Mouse (Mus musculus) embryo, embryonic 10 days (tissue): ENCODE results near the gene Rxra.

Experiments used
- DNase-seq: peaks from one replicate; pipeline ENCODE4 v3.0.0-alpha.2; 2015; ENCODE audit warnings: low spot score

Rxra gene

DNA sequence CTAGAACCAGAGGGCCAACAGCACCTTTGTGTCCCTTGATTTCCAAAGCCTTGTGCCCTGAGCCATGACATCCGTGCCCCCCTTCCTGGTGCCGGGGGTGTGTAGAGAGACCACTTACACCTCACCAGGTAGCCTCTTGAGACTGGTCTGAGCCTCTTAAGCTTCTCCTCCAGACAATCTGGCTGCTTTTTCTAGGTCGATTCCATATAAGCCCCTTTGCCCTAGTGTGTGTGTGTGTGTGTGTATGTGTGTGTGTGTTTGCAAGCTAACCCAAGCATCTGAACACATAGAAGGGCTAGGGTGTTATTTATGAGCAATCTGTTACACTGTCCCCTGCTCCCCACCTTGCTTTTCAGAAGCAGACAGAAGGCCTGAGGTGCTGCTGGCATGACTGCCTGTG lies 62.2 kb downstream of the Rxra start:
- no peak for DNase-seq

DNA sequence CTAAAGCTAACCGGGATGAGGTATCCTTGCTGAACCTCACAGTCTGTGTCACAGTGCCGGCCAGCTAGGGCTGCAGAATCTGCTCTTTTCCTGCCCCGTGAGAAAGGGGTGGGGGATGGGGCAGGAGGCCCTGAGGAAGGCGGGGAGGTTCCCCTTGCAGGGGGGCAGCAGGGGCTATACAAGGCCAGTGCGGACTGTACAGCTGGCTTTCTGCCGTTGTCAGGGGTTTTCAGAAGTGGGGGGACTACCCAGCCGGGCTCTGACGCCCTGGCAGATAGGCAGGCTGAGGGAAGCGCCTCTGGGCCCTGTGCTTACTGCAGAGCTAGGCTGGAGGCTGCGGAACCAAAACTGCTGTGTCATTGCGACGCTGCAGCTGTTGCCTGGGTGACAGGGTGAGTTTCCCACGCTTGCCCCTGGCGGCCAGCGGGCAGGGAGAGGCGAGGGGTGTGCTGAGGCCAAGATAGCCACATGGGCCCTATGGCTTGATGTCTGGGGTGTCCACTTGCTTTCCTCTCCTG lies 63.9 kb downstream of the Rxra start:
- DNase-seq: peak; percentile 95

DNA sequence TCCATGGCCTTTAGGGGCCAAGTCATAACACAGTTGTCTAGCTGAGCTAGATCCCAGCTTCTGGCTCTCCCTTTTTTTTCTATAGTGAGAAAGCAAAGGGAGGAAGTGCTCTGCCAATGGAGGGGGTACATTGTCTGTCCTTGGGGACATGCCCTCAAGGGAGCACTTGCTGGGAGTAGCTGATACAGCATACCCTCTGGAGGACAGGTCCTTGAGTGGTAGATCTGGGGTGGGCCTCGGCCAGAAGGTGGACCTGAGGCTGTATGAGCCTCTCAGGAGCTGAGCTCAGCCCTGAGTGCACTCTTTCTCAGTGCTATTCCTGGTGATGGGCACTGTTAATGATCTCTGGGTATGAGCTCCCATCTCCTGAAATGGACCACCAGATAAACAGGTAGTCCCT lies 66.9 kb downstream of the Rxra start:
- no peak for DNase-seq

DNA sequence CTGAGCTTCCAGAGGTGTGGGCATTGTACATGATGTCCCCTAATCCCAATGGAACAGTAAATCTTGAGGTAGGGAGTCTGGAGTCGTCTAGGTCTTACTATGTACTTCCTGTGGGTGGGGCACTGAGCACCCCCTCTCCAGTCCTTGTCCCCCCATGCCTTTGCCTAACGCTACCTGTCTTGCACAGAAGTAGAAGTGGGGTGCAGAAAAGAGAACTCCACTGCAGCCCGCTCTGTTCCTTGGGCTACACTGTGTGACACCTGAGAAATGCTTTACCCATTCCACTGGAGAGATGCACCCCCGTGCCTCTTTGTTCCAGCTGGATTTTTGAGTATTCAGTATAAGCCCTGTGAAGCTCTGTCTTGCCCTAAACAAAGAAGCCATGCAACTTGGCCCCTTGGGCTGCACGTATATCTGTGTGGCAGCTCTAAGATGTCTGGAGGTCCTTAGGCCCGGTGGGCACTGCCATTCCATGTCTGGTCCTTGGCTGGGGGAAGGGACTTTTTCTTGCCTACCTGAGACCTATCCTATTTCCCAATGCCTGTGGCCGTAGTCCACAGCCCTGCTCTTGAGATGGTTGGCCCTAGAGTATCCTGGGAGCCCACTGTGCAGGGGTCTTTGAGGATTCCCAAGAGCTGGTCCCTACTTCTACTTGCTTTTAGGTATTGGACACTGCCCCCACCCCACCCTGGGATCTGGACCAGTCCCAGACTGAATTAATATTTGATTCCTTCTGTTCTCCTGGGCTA lies 67.8 kb downstream of the Rxra start:
- DNase-seq: no peak

DNA sequence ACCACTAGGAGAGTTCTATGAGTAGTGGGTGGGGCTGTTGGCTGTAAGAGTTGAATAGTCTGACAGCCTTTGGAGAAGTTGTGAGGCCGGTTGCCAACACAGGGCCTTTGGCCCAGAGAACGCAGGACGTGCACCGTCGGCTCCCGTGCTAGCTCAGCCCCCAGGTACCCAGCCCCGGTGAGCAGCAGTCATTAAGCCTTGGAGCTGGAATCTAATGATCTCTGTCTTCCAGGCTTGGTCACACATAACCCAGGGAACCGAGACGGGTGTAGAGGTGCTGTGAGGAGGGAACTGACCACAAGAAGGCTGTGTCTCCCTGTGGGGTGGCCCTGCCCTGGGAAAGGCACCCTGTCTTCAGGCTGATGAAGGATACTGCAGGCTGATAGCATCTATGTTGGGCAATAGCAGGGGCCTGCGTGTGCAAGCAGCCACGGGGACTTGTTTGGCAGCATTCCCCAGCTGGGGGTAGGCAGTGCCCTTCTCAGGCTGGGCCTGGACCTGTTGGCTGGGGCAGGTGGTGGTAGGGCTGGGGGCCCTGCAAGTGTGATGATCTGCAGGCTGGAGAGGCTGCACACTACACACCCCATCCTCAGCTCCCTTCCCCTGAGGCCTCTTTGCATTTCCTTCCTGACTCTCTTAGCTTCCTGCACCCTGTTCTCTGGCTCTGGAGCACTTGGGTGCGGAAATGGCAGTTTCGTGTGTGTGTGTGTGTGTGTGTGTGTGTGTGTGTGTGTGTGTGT lies 68.5 kb downstream of the Rxra start:
- no peak for DNase-seq

DNA sequence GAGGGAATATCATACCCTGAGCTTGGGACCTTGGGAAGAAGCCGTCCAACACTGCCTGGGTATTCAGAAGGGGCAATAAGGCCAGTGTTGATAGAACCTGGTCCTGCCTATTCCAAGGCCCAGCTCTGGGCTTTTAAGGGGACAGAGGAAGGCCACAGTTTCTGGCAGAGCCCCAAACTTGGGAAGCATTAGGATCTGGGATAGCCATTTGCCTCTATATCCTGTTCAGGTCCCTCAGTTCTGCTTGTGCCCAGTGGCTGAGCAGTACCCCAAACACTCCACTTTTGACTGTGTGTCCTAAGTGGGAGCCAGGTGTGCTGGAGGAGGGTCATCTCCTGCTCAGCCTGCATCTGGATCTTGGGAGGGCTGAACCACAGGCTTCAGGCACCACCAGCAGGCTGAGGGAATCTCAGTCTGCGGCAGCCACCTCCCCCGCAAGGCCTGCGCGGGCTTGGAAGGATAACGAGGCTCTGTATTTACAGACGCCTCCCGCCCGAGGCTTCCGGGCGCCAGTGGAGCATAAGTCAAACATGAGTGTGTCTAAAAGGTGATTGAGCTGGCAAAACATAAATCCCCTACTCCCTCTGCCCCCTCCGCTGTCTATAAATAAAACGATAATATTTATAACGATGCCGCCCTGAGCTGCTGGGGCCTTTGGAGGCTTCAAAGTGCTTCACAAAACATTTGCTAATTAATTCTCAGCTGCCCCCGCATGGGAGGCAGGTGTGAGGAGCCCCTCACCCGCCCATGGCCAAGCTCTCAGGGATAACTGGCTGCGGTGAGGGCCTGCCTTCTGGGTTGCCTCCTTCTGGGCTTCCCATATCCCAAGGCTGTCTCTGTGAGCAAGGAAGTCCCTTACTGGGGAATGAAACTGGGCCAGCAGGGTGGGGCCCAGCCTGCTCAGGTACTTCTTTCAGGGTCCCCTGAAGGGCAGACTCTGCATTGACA lies 69.7 kb downstream of the Rxra start:
- peak; percentile 64 for DNase-seq

DNA sequence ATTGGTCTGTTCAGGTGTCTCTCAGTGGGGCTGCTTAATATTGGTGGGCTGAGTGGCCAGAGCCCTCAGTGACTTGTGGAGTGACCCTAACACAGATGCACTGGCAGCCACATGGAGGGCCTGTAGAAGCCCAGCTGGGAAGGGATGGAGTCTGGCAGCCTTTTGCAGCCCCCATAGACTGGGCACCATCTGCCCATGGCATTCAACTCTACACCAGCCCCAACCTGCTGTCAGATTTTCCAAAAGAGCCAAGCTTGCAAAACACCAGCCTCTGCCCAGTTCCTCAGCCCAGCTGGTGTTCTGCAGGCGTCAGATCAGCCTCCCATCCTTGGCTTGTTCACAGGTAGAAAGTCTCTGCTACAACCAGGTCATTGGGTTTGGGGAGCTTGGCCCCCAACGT lies 70.6 kb downstream of the Rxra start:
- no peak for DNase-seq

DNA sequence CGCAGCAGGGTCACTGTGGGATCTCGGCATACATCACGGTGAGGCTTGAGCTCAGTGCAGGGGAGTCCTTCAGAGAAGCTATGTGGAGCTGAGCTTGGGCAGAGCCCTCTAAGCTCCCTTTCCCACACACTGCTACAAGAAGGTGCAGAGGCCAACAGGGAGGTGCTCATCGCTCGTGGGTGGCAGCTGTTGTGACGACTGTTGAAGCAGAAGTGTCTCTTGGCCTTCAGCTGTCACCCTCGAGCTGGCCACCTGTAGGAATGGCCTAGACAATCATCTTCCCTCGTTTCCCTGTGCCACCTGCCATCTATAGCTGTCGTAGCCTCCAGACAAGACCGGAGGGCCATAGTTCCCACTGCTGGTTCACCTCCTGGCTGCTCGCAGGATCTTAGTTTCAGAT lies 72.7 kb downstream of the Rxra start:
- DNase-seq: no peak

DNA sequence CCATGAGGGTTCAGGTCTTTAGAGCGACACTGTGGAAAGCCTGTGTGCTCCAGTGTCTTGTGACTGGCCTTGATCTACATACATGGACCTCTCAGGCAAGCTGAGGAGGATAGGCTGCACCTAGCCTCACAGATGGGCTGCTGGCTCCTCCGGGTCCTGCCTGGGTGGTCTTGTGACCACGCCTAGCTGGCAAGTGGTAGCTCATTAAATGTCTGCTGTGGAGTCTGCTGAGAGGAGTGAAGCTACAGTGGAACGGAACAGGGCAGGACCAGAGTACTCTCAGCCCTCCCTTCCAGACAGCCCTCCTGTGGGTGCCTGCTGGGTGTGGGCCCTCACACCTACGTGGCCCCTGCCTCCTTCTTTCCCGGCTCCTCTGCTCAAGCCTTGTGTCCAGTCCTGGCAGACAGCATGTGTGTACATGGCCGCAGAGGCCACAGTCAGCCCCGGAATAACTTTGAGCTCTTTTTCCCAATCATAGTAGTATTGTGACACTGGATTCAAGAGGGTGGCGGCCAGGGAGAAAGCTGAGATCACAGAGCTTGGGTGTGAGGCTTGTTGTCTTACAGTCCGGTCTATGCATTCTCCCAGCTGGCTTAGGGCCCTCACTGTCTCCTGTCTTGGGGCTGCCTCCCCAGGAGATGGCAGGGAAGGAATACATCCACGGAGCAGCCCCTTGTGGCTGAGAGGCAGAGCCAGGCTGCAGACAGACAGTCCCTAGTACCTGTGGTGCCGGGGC lies 74.3 kb downstream of the Rxra start:
- no peak for DNase-seq

DNA sequence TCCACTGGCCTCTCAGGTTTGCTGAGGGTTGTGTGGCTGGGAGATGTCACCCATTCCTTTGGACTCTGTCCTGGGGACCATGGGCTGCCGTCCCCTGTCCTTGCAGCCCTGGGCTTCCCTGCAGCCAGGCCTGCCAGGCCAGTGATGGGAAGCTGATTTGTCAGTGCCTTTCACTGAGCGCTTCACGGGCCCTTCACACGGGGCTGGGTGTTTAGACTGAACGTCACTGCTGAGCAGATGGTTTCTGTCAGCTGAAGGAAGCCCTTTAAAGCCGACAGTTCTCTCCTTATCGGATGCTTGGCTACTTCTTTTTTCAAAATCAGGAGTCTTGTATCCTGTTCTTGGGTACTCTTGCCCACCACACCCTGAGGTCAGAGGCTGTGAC lies 74.9 kb downstream of the Rxra start:
- no peak for DNase-seq

DNA sequence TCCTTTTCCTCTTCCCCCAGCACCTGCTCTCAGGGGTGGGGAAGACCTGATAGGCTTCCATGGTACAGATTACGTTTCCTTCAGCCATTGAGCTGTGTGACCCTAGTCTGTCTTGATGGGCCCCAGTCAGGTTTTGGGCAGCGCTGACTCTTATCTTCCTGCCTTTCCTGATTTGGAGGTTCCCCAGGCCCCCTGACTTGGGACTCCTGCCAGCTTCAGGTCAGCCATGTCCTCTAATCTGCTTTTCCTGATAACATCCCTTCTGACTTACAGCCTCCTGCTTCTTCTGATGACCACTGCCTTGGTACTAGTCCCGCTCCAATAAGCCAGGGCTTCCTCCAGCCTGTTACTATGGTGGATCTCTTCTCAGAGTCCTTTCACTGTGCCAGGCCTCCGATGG lies 75.6 kb downstream of the Rxra start:
- no peak for DNase-seq

DNA sequence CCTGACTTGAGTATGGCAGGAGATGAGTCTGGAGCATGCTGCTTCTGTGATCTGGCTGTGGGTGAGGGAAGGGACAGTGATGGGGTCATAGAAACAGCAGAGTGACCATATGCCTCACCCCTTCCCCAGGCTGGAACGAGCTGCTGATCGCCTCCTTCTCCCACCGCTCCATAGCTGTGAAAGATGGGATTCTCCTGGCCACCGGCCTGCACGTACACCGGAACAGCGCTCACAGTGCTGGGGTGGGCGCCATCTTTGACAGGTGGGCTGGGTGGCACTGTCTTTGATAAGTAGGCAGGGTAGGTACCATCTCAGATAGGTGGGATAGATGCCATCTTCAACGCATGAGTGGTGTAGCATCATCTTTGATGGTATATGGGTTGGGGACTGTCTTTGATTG lies 77.9 kb downstream of the Rxra start:
- no peak for DNase-seq

DNA sequence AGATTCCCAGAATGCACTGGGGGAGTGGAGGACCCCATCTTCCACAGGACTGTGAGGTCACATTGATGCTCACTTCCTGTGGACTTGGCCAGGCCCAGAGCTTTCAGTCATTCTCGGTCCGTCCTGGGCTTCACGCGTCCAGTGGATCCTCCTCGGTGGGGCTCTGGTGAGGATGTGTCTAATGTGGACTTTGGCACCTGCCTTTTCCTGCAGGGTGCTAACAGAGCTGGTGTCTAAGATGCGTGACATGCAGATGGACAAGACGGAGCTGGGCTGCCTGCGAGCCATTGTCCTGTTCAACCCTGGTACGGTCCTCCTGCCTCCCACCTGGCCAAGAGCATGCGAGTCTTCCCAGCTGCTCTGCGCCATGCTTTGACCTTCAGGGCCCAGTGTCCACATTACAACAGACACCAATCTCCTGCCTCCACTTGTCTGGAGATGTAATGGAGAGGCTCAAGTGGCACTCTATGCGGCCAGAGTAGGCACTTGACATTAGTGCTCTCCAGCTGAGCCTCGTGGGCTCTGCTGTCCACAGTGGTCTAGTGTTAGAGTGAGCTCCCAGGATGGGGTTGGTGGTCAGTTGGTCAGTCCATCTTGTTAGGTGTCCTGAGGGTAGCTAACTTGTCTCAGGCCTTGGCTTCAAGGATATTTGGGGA lies 79.9 kb downstream of the Rxra start:
- no peak for DNase-seq

DNA sequence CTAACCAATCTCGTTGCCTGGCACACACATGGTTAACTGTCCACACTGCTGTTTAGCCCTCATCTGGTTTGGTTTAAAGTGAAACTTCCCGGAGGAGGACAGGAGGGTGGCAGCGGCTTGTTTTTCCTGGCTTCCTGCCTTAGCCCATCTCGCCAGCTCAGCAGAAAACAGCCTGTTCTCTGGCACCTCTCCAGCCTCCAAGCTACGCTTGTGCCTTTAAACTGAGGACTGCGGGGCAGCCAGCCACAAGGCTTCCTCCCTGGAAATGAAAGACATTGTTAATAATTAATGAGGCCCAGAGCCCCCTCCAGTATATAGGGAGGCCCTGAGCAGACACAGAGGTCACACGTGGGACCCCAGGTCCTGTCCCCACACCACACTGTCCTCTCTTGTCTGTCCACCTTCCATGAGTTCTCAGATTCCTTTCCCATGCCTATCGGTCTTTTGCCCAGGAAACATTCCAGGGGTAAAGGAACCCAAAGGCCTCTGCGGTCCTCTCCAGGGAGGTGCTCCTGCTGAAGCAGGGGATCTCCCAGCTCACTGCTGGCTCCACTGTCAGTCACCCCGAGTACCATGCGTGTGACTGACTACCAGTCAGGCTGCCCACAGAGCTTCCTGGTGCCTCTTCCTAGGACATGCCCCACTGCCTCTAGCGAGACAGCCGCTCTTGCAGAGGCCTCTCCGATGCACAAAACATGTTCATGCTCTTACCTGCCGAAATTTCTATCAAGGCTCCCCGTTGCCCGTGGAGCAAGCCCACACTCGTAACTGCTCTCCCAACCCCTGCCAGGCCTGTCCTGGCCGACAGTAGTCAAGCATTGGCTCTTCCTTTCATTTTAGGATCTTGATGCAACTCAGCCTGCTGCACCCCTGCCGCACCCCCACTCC lies 82.4 kb downstream of the Rxra start:
- peak; percentile 64 for DNase-seq

DNA sequence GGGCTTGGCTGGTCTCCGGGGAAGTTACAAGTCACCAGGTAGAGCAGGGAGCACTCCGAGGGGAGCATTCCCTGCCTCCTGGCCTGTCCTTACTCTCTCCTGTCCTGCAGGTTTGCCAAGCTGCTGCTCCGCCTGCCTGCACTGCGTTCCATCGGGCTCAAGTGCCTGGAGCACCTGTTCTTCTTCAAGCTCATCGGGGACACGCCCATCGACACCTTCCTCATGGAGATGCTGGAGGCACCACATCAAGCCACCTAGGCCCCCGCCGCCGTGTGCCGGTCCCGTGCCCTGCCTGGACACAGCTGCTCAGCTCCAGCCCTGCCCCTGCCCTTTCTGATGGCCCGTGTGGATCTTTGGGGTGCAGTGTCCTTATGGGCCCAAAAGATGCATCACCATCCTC lies 83.2 kb downstream of the Rxra start:
- DNase-seq: no peak

DNA sequence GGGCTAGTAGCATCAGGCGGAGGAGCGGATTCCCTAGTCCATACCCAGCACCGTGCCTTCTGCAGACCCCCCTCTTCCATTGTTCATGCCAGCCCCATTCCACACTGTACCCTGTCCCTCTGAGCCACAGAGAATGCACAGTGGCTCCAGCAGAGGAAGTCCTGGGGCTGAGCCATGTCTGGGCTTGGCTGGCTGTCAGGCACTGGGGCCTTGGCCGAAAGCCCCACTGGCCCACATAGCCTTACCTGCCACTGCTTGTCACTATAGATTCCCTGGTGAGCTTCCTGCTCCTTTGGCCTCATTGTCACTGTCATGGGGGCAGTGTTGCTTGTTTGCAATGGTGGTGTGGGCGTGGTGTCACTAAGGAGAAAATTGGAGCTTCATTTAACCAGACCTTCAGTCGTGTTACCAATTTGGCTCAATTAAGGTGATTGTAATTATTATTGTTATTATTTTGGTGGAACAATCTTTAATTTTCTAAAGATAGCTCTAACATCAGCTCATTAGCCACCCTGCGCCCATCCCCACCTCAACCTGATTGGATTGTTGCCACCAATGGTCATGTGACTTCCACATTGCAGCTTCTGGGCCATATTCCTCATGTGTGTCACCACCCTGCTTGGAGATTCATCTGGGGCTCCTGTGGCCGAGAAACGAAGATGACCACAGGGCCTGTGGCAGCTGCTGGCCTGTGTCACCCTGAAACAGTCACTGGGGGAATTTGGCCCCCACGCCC lies 85.2 kb downstream of the Rxra start:
- no peak for DNase-seq

DNA sequence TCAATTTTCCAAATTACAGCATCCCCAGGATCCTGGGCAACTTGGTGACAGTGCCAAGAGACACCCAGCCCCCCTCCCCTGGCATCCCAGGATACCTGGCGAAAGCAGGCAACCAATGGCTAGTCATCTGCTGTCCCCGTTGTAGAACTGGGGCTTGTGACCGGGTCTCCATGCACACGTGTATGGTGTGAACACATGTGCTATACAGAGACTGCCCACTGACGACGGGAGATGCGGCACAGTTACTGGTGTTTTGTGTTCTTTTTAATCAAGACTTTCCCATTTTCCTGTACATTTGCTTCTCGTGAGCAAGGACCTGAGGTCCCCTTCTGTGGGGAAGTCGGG lies 85.7 kb downstream of the Rxra start:
- no peak for DNase-seq

DNA sequence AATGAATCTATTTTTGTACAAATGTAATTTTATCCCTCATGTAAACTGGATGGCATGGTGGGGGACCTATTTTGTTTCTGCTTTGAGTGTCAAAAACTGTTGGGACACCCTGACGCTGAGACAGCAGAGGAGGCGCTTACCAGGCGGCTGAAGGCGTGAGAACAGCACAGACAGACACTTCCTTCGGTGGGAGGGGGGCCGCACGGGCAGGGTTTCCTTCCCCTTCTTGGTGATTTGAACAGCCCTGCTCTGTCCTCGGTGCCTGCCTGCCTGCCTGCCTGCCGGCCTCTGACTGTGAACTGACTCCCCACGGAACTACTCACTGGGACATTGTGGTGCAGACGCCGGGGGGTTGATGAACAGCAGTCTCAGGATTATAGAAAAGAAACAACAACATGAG lies 86.3 kb downstream of the Rxra start:
- DNase-seq: no peak

DNA sequence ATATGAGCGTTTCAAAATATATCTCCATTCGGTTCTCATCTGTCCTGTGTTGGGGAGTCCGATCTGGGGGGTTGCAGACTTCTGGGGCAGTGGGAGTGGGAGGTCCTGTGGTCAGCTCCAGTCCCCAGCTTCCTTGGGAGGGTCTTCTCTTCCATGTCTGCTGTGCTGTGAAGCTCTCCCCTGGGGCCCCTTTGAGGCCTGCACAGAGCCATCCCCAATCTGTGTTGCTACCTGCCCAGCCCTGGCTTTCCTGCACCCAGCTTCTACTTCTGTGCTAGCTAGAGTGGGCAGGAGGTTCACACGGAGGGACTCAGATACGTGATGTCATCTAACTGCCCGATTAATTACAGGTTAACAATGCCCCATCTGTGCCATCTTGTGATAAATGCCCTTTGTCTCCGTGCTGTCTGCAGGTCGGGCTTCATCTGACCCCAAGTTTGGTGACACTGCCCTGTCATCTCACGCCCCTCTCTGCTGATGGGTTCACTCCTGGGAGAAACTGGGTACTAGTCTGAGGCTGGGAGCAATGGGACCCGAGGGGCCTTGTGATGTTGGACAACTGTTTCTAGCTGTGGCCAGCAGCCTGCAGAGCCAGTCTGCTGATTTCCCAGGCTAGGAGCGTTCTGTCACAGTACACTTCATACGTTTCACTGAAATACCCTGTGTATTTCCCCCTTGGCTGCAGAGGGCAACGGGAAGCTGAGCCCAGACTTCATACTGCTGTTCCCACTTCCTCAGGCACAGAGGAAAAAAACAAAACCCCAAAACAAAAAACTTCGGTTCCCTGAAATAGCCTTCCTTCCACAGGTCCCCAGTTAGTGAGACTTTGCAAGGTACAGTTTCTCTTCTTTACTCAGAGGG lies 86.9 kb downstream of the Rxra start:
- DNase-seq: no peak
